Mouse (Mus musculus) heart, adult 11 months (tissue): ENCODE measurements around the gene Filip1l.

Source experiments
- DNase-seq: peaks from one replicate; pipeline ENCODE4 v3.0.0; 2022

The Filip1l gene

GRCm38 (mm10) chr16:57437523-57438287 lies 84.8 kb downstream of the Filip1l start:
- DNase-seq = peak; percentile 83

GRCm38 (mm10) chr16:57438288-57438685 lies 85.4 kb downstream of the Filip1l start:
- DNase-seq = peak; percentile 74

- peak; percentile 81 for DNase-seq
Measured at GRCm38 (mm10) chr16:57439206-57439605, 86.3 kb downstream of the Filip1l start.

GRCm38 (mm10) chr16:57440706-57441437 lies 88.0 kb downstream of the Filip1l start:
- peak; percentile 53 for DNase-seq

- DNase-seq = peak; percentile 58
Measured at GRCm38 (mm10) chr16:57445096-57446094, 92.5 kb downstream of the Filip1l start.

GRCm38 (mm10) chr16:57453009-57453408 lies 100.1 kb downstream of the Filip1l start:
- peak; percentile 87 for DNase-seq

GRCm38 (mm10) chr16:57454106-57454763 lies 101.3 kb downstream of the Filip1l start:
- peak; percentile 77 for DNase-seq

- DNase-seq = peak; percentile 88
Measured at GRCm38 (mm10) chr16:57455573-57455972, 102.7 kb downstream of the Filip1l start.

- DNase-seq = peak; percentile 27
Measured at GRCm38 (mm10) chr16:57456003-57456402, 103.1 kb downstream of the Filip1l start.

- peak; percentile 77 for DNase-seq
Measured at GRCm38 (mm10) chr16:57465386-57465913, 112.6 kb downstream of the Filip1l start.

GRCm38 (mm10) chr16:57469301-57469700 lies 116.4 kb downstream of the Filip1l start:
- no peak for DNase-seq

- peak; percentile 79 for DNase-seq
Measured at GRCm38 (mm10) chr16:57469869-57470268, 117.0 kb downstream of the Filip1l start.

- DNase-seq = peak; percentile 55
Measured at GRCm38 (mm10) chr16:57470286-57470830, 117.5 kb downstream of the Filip1l start.

- peak; percentile 30 for DNase-seq
Measured at GRCm38 (mm10) chr16:57471071-57471470, 118.2 kb downstream of the Filip1l start.

- DNase-seq = peak; percentile 86
Measured at GRCm38 (mm10) chr16:57473415-57474085, 120.7 kb downstream of the Filip1l start.

GRCm38 (mm10) chr16:57478451-57478850 lies 125.6 kb downstream of the Filip1l start:
- peak; percentile 66 for DNase-seq

GRCm38 (mm10) chr16:57479776-57480175 lies 126.9 kb downstream of the Filip1l start:
- DNase-seq = peak; percentile 75

GRCm38 (mm10) chr16:57482264-57482663 lies 129.4 kb downstream of the Filip1l start:
- DNase-seq = peak; percentile 49

GRCm38 (mm10) chr16:57482911-57483310 lies 130.0 kb downstream of the Filip1l start:
- peak; percentile 88 for DNase-seq

GRCm38 (mm10) chr16:57483503-57483902 lies 130.6 kb downstream of the Filip1l start:
- no peak for DNase-seq
